Mouse (Mus musculus) liver, postnatal 0 days (tissue): ENCODE measurements at regions not wholly inside any gene's neighbourhood (a gene's known extent, or its start where the extent isn't known, plus 50 kb on each side); places are given as distances from the start of the nearest gene placed in this dataset.

Source experiments
- ATAC-seq: fragments of 200-750 bp; cut with Nextera tagmentation; 2 replicates; pipeline ENCODE4 v1.8.0; 2017; ENCODE audit warnings: mild to moderate bottlenecking, moderate library complexity
- DNase-seq: peaks from one replicate; pipeline ENCODE4 v3.0.0-alpha.2; 2016
- H3K27ac ChIP-seq: fragments of 300-500 bp; sonication (generic); 2 replicates; pipeline ENCODE4 v1.5.1; 2014; ENCODE audit warnings: antibody characterized with exemption, moderate library complexity, mild to moderate bottlenecking, low read depth
- H3K27me3 ChIP-seq: fragments of 300-500 bp; sonication (generic); 2 replicates; pipeline ENCODE4 v1.6.1; 2014; ENCODE audit warnings: low read length, control low read depth, mixed read lengths; ENCODE audit not compliant: insufficient read depth
- H3K36me3 ChIP-seq: fragments of 300-500 bp; sonication (generic); replicated peaks from 2 replicates; pipeline ENCODE4 v1.6.1; 2014; ENCODE audit warnings: mild to moderate bottlenecking, control low read depth, low read length, moderate library complexity, mixed read lengths; ENCODE audit not compliant: insufficient read depth
- H3K4me1 ChIP-seq: fragments of 300-500 bp; sonication (generic); 2 replicates; pipeline ENCODE4 v1.6.1; 2014; ENCODE audit warnings: antibody characterized with exemption, mild to moderate bottlenecking, control low read depth; ENCODE audit not compliant: insufficient read depth
- H3K4me2 ChIP-seq: fragments of 300-500 bp; sonication (generic); 2 replicates; pipeline ENCODE4 v1.6.1; 2014; ENCODE audit warnings: low read depth, mild to moderate bottlenecking, low read length, moderate library complexity, mixed read lengths
- H3K4me3 ChIP-seq: fragments of 300-500 bp; sonication (generic); 2 replicates; pipeline ENCODE4 v1.5.1; 2014; ENCODE audit warnings: low read depth, low read length
- H3K9ac ChIP-seq: fragments of 300-500 bp; sonication (generic); replicated peaks from 2 replicates; pipeline ENCODE4 v1.6.1; 2014; ENCODE audit warnings: mild to moderate bottlenecking, moderate library complexity
- H3K9me3 ChIP-seq: fragments of 300-500 bp; sonication (generic); 2 replicates; pipeline ENCODE4 v1.6.1; 2016; ENCODE audit warnings: mild to moderate bottlenecking, control low read depth, low read length, mixed read lengths
- CTCF ChIP-seq: sonication (generic); IDR thresholded peaks from 2 replicates; pipeline ENCODE4 v1.5.1; 2016; ENCODE audit warnings: antibody characterized with exemption, low read depth
- EP300 ChIP-seq: IDR thresholded peaks from 2 replicates; pipeline ENCODE4 v1.6.1; 2016; ENCODE audit warnings: antibody characterized with exemption, low read depth, mild to moderate bottlenecking
- WGBS: fragments of 180-500 bp; shearing (Covaris S2); extraction: QIAGEN DNeasy Blood & Tissue Kit; methylation state at CpG from one replicate; pipeline ENCODE4 v1.1.7; 2014; ENCODE audit not compliant: insufficient replicate concordance; 5-methylcytosine and 5-hydroxymethylcytosine counted together

GRCm38 (mm10) chr7:74663820-74664219 is 109.2 kb upstream of the Slco3a1 start:
- ATAC-seq (no peak), DNase-seq (no peak)
- TF ChIP-seq CTCF (no peak), EP300 (no peak)
- Histone ChIP-seq H3K4me3 (no peak overlapping the region), H3K27ac (no peak overlapping the region), H3K27me3 (no peaks in the 10 kb centered on the region), H3K9ac (no peak overlapping the region), H3K4me2 (no peak overlapping the region), H3K4me1 (no peaks in the 10 kb centered on the region), H3K36me3 (no peaks in the 10 kb centered on the region), H3K9me3 (no peaks in the 10 kb centered on the region)
- 70% methylated on average over 1 of the region's 1 CpGs for whole genome bisulfite sequencing

- Histone ChIP-seq H3K4me1 (no peaks in the 10 kb centered on the region), H3K27me3 (no peaks in the 10 kb centered on the region), H3K4me3 (no peak overlapping the region), H3K27ac (no peak overlapping the region), H3K9me3 (no peaks in the 10 kb centered on the region), H3K36me3 (no peaks in the 10 kb centered on the region), H3K4me2 (no peak overlapping the region), H3K9ac (no peak overlapping the region)
- no peak for DNase-seq
- TF ChIP-seq EP300 (peak; percentile 70), CTCF (no peak)
- WGBS, result 44% methylated on average over 2 of the region's 2 CpGs
- peak; percentile 38 for ATAC-seq
These were observed 92.7 kb upstream of the Slco3a1 start for GRCm38 (mm10) chr7:74647310-74647709.

- H3K9ac ChIP-seq, result no peak overlapping the region
- H3K36me3 ChIP-seq, result no peaks in the 10 kb centered on the region
- DNase-seq (no peak), ATAC-seq (no peak)
- no peaks in the 10 kb centered on the region for H3K4me1 ChIP-seq
- no peaks in the 10 kb centered on the region for H3K9me3 ChIP-seq
- H3K27me3 ChIP-seq, result no peaks in the 10 kb centered on the region
- H3K4me2 ChIP-seq, result no peak overlapping the region
- H3K4me3 ChIP-seq, result no peak overlapping the region
- WGBS, result 74% methylated on average over 4 of the region's 4 CpGs
- TF ChIP-seq EP300 (no peak), CTCF (no peak)
- H3K27ac ChIP-seq, result no peak overlapping the region
These were observed 85.6 kb upstream of the Slco3a1 start for GRCm38 (mm10) chr7:74640171-74640570.

GRCm38 (mm10) chr7:74632217-74632616 is 77.6 kb upstream of the Slco3a1 start:
- TF ChIP-seq EP300, result no peak
- no peak for TF ChIP-seq CTCF
- Histone ChIP-seq H3K27me3 (no peaks in the 10 kb centered on the region), H3K4me2 (no peak overlapping the region), H3K36me3 (no peaks in the 10 kb centered on the region), H3K9me3 (no peaks in the 10 kb centered on the region), H3K27ac (no peak overlapping the region), H3K4me1 (peaks cover 3% of the 10 kb centered on the region; the same call in 1 of the 2 replicates), H3K4me3 (no peak overlapping the region), H3K9ac (no peak overlapping the region)
- DNase-seq, result no peak
- ATAC-seq, result no peak
- WGBS, result 76% methylated on average over 8 of the region's 8 CpGs

GRCm38 (mm10) chr7:74628799-74629468 is 74.4 kb upstream of the Slco3a1 start:
- H3K4me1 ChIP-seq, result peaks cover 3% of the 10 kb centered on the region; the same call in 1 of the 2 replicates
- no peaks in the 10 kb centered on the region for H3K36me3 ChIP-seq
- ATAC-seq (no peak), DNase-seq (no peak)
- H3K27ac ChIP-seq, result no peak overlapping the region
- no peaks in the 10 kb centered on the region for H3K9me3 ChIP-seq
- H3K4me2 ChIP-seq, result no peak overlapping the region
- no peak for TF ChIP-seq EP300
- no peak for TF ChIP-seq CTCF
- H3K9ac ChIP-seq, result no peak overlapping the region
- H3K4me3 ChIP-seq, result no peak overlapping the region
- WGBS, result 66% methylated on average over 6 of the region's 6 CpGs
- no peaks in the 10 kb centered on the region for H3K27me3 ChIP-seq
